Mouse (Mus musculus): ENCODE results near the gene Gp1ba. TPM values are rescaled to one million over a fixed set of nuclear protein-coding genes. Genes with fewer than 3 reads are reported as not detected.

Gene Gp1ba
- polyA plus RNA-seq, 1 experiment from 2014 or later = 0.38 TPM

DNA sequence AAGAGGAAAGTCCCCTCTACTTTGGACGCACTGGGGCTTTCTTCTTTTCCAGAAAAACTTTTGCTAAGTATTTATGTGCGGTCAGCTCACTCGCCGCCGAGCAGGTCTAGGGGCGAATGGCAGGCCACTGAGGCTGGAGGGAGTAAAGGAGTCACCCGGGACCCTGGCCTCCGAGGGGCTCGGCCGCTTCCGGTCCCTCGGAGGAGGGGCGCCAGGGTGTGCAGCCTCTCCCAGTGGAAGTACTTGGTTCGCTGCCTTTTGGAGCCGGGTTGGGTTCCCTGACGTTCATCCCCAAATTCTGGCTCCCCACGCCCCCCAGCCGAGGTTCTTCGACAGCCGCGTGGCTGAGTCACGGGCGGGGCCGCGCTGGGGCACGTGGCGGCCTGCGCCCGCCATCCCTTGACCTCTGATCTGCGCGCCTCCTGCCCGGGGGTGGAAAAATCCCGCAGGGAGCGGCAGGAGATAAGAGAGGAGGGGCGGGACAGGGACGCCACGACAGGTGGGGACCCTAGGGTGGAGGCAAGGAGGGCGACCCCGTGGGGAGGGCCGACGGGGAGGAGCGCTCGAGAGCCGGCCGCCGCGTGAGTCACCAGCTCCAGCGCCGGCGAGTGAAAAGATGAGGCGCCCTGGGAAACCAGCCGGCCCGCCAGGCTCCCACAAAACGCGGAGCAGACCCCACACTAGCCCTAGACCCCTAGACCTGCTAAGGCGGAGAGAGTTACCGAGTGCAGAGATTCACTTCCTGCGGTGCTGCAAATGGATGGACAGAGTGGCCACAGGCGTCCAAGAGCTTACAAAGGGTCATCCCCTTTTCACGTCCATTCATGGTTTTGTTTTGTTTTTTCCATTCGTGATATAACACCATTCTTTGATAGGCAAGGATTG lies 16.9 kb downstream of the Gp1ba start:
- Histone ChIP-seq H3K27ac (replicated peaks) (peak overlapping the region; percentile 98), H3K27me3 (no peaks in the 10 kb centered on the region), H3K36me3 (peaks cover 14% of the 10 kb centered on the region), H3K4me3 (peak overlapping the region; percentile 98), H3K9ac (peak overlapping the region; percentile 98), H3K9me3 (no peaks in the 10 kb centered on the region), H3K4me2 (peak overlapping the region; percentile 77), H3K4me1 (replicated peaks) (peaks cover 46% of the 10 kb centered on the region)
- no peak for ATAC-seq (ENCODE audit: low FRiP score, low read depth)
- WGBS = under 1% methylated on average over 59 of the region's 61 CpGs

GRCm38 (mm10) chr11:70656456-70656927 lies 17.6 kb downstream of the Gp1ba start:
- H3K9ac ChIP-seq = peak overlapping the region; percentile 98; the same call in 1 of the 2 replicates
- H3K36me3 ChIP-seq = peaks cover 8% of the 10 kb centered on the region
- WGBS = 6% methylated on average over 16 of the region's 16 CpGs
- H3K4me2 ChIP-seq = peak overlapping the region; percentile 77
- H3K27me3 ChIP-seq = no peaks in the 10 kb centered on the region
- peaks cover 41% of the 10 kb centered on the region for H3K4me1 ChIP-seq (replicated peaks)
- no peaks in the 10 kb centered on the region for H3K9me3 ChIP-seq
- H3K27ac ChIP-seq (replicated peaks) = 0 out of 2 replicates have a peak overlapping the region, but pooled peaks have one; percentile 98
- peak overlapping the region; percentile 98 for H3K4me3 ChIP-seq
- ATAC-seq (ENCODE audit: low FRiP score, low read depth) = no peak

GRCm38 (mm10) chr11:70656964-70657363 lies 18.0 kb downstream of the Gp1ba start, which contains the start of gene Eno3:
Eno3 (plus strand) TSS chr11:70657202.
- 4% methylated on average over 3 of the region's 3 CpGs for WGBS
- Histone ChIP-seq H3K9me3 (no peaks in the 10 kb centered on the region), H3K36me3 (peaks cover 4% of the 10 kb centered on the region; the same call in 1 of the 2 replicates), H3K9ac (peak within 1 kb of the TSS; percentile 98), H3K27me3 (no peaks in the 10 kb centered on the region), H3K4me2 (peak within 1 kb of the TSS; percentile 77), H3K4me1 (replicated peaks) (peaks cover 36% of the 10 kb centered on the region), H3K4me3 (peak within 1 kb of the TSS; percentile 98), H3K27ac (replicated peaks) (peak within 1 kb of the TSS; percentile 98)
- ATAC-seq (ENCODE audit: low FRiP score, low read depth) = no peak

- Histone ChIP-seq H3K27me3 (no peaks in the 10 kb centered on the region), H3K4me3 (no peak overlapping the region), H3K9me3 (no peaks in the 10 kb centered on the region), H3K27ac (replicated peaks) (no peak overlapping the region), H3K36me3 (peaks cover 3% of the 10 kb centered on the region), H3K4me1 (replicated peaks) (peaks cover 30% of the 10 kb centered on the region), H3K9ac (no peak overlapping the region), H3K4me2 (no peak overlapping the region)
- WGBS = 59% methylated on average over 6 of the region's 6 CpGs
- ATAC-seq (ENCODE audit: low FRiP score, low read depth) = no peak
These were observed 18.7 kb downstream of the Gp1ba start for GRCm38 (mm10) chr11:70657573-70657972.

- Histone ChIP-seq H3K4me1 (replicated peaks) (peaks cover 26% of the 10 kb centered on the region), H3K36me3 (peaks cover 7% of the 10 kb centered on the region), H3K27ac (replicated peaks) (no peak overlapping the region), H3K9ac (no peak overlapping the region), H3K9me3 (no peaks in the 10 kb centered on the region), H3K4me3 (no peak overlapping the region), H3K4me2 (no peak overlapping the region), H3K27me3 (no peaks in the 10 kb centered on the region)
- WGBS = 61% methylated on average over 9 of the region's 9 CpGs
- no peak for ATAC-seq (ENCODE audit: low FRiP score, low read depth)
These were observed 19.1 kb downstream of the Gp1ba start for GRCm38 (mm10) chr11:70657991-70658390.

DNA sequence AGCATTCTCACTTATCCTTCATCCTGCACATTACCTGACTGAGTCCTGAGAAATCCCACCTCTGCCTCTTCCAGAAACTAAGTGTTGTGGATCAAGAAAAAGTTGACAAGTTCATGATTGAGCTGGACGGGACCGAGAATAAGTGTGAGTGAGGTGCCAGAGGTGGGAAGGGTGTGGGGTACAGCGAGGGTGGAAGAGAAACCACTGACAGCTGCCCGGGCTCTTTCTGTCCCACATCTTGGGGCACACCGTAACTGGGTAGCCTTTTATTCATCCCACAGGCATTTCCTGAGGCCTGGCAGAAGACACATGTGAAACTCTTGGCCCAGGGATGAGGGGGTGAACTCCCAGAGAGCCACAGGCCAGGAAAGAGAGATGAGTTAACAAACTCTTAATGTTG lies 19.6 kb downstream of the Gp1ba start:
- Histone ChIP-seq H3K9ac (no peak overlapping the region), H3K27me3 (no peaks in the 10 kb centered on the region), H3K9me3 (no peaks in the 10 kb centered on the region), H3K4me1 (replicated peaks) (peaks cover 21% of the 10 kb centered on the region), H3K4me3 (no peak overlapping the region), H3K36me3 (peaks cover 11% of the 10 kb centered on the region), H3K4me2 (no peak overlapping the region), H3K27ac (replicated peaks) (no peak overlapping the region)
- no peak for ATAC-seq (ENCODE audit: low FRiP score, low read depth)
- 87% methylated on average over 5 of the region's 5 CpGs for WGBS

- no peak for ATAC-seq (ENCODE audit: low FRiP score, low read depth)
- no peaks in the 10 kb centered on the region for H3K9me3 ChIP-seq
- H3K27me3 ChIP-seq = no peaks in the 10 kb centered on the region
- H3K36me3 ChIP-seq = peaks cover 13% of the 10 kb centered on the region
- no peak overlapping the region for H3K4me2 ChIP-seq
- no peak overlapping the region for H3K27ac ChIP-seq (replicated peaks)
- H3K9ac ChIP-seq = no peak overlapping the region
- 84% methylated on average over 8 of the region's 8 CpGs for whole genome bisulfite sequencing
- peaks cover 21% of the 10 kb centered on the region for H3K4me1 ChIP-seq (replicated peaks)
- no peak overlapping the region for H3K4me3 ChIP-seq
These were observed 20.0 kb downstream of the Gp1ba start for GRCm38 (mm10) chr11:70658942-70659341.

GRCm38 (mm10) chr11:70660571-70660970 lies 21.6 kb downstream of the Gp1ba start:
- WGBS = 85% methylated on average over 8 of the region's 8 CpGs

DNA sequence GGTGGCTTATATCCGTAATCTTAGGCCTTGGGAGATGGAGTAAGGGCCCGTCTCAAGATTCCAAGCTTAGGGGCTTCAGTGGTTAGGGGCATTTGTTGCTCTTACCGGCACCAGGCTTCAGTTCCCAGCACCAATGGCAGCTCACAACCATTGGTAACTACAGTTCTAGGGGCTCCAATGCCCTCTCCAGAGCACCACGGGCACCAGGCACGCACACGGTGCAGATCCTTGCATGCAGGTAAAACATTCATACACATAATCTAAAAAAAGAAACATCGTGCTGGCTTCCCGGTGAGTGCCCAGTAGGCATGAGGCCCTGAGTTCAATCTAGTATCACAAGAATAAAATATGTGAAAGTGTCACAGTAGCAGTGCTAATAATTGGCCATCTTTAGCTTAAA lies 24.2 kb downstream of the Gp1ba start:
- peaks cover 24% of the 10 kb centered on the region for H3K36me3 ChIP-seq
- no peak for ATAC-seq (ENCODE audit: low FRiP score, low read depth)
- no peak overlapping the region for H3K27ac ChIP-seq (replicated peaks)

More at GRCm38 (mm10) chr11:70660571-70660970, 21.6 kb downstream of the Gp1ba start:
- no peak overlapping the region for H3K4me3 ChIP-seq
- no peaks in the 10 kb centered on the region for H3K27me3 ChIP-seq
- H3K4me2 ChIP-seq = no peak overlapping the region
- H3K4me1 ChIP-seq (replicated peaks) = peaks cover 14% of the 10 kb centered on the region
- no peak for ATAC-seq (ENCODE audit: low FRiP score, low read depth)
- no peaks in the 10 kb centered on the region for H3K9me3 ChIP-seq
- H3K36me3 ChIP-seq = peaks cover 24% of the 10 kb centered on the region
- no peak overlapping the region for H3K27ac ChIP-seq (replicated peaks)
- H3K9ac ChIP-seq = no peak overlapping the region

GRCm38 (mm10) chr11:70663957-70664356 lies 25.0 kb downstream of the Gp1ba start:
- no peak overlapping the region for H3K4me3 ChIP-seq
- peaks cover 13% of the 10 kb centered on the region for H3K4me1 ChIP-seq (replicated peaks)
- no peak for ATAC-seq (ENCODE audit: low FRiP score, low read depth)
- no peaks in the 10 kb centered on the region for H3K27me3 ChIP-seq
- H3K36me3 ChIP-seq = peaks cover 24% of the 10 kb centered on the region
- H3K27ac ChIP-seq (replicated peaks) = no peak overlapping the region
- no peak overlapping the region for H3K4me2 ChIP-seq
- no peak overlapping the region for H3K9ac ChIP-seq
- WGBS = 94% methylated on average over 6 of the region's 6 CpGs
- no peaks in the 10 kb centered on the region for H3K9me3 ChIP-seq

More for the DNA sequence above, 24.2 kb downstream of the Gp1ba start:
- H3K27me3 ChIP-seq = no peaks in the 10 kb centered on the region
- H3K9me3 ChIP-seq = no peaks in the 10 kb centered on the region
- no peak overlapping the region for H3K9ac ChIP-seq
- no peak overlapping the region for H3K4me3 ChIP-seq
- WGBS = 95% methylated on average over 8 of the region's 8 CpGs
- H3K4me2 ChIP-seq = no peak overlapping the region
- peaks cover 11% of the 10 kb centered on the region for H3K4me1 ChIP-seq (replicated peaks)

DNA sequence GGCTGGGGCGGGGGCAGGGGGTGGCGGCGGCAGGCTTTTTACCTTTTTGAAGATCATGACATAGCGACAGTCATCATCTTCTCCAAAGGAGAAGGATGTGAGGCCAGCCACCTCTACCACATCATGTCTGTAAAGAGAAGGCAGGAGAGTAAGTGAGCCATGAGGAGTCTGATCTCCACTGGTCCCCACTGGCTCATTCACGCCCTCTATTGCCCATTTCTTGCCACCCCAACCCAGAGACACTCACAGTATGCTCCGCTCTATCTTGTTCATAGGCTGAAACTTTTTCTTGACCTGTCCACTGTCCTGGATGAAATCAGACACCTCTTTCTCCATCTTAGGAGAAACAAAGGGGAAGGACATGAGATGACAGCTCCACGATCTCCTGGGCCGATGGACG lies 25.8 kb downstream of the Gp1ba start:
- Histone ChIP-seq H3K4me1 (replicated peaks) (peaks cover 13% of the 10 kb centered on the region), H3K27me3 (no peaks in the 10 kb centered on the region), H3K9ac (no peak overlapping the region), H3K4me2 (no peak overlapping the region), H3K27ac (replicated peaks) (no peak overlapping the region), H3K4me3 (no peak overlapping the region), H3K9me3 (no peaks in the 10 kb centered on the region), H3K36me3 (peaks cover 24% of the 10 kb centered on the region)
- no peak for ATAC-seq (ENCODE audit: low FRiP score, low read depth)
- 92% methylated on average over 9 of the region's 9 CpGs for WGBS

DNA sequence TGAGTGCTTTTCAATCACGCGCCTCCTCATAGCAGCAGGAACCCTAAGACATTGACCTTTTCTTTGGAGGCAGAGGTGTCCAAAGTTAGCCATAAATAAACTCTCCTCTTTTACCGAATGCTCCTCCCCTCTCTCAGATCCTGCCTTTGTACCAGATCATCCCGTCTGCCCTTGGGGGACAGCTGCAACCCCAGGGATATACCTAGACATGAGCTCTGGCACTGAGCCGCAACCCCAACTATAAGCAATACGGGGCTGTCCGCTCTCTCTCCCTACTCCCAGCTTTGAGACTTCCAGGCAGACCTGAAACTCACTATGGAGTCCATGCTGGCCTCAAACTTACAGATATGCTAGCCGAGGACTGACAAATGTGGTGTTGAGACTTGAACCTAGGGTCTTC lies 27.8 kb downstream of the Gp1ba start:
- no peak overlapping the region for H3K27ac ChIP-seq (replicated peaks)
- H3K36me3 ChIP-seq = peaks cover 27% of the 10 kb centered on the region
- H3K4me3 ChIP-seq = no peak overlapping the region
- H3K4me2 ChIP-seq = no peak overlapping the region
- peaks cover 32% of the 10 kb centered on the region for H3K4me1 ChIP-seq (replicated peaks)
- H3K9me3 ChIP-seq = no peaks in the 10 kb centered on the region
- 96% methylated on average over 8 of the region's 8 CpGs for WGBS
- no peaks in the 10 kb centered on the region for H3K27me3 ChIP-seq
- H3K9ac ChIP-seq = no peak overlapping the region
- no peak for ATAC-seq (ENCODE audit: low FRiP score, low read depth)
